Mouse (Mus musculus) MEL (cell line): ENCODE measurements at regions not wholly inside any gene's neighbourhood (a gene's known extent, or its start where the extent isn't known, plus 50 kb on each side); places are given as distances from the start of the nearest gene placed in this dataset.

Experiments used
- CHD2 ChIP-seq: IDR thresholded peaks from 2 replicates; pipeline ENCODE4 v1.6.1; 2011; ENCODE audit warnings: low read length, improper control_type of control experiment
- CTCF ChIP-seq, 3 experiments: IDR thresholded peaks in 2 of 3; conservative IDR thresholded peaks in 1 of 3; 2 replicates each; pipeline ENCODE4 v1.5.1; 2011 to 2012; ENCODE audit warnings: low read length in 3 of 3, low read depth in 2 of 3, mild to moderate bottlenecking in 2 of 3, improper control_type of control experiment in 1 of 3, inconsistent platforms in 1 of 3, mixed read lengths in 1 of 3, moderate library complexity in 1 of 3; ENCODE audit not compliant: control insufficient read depth in 1 of 3, insufficient read depth in 1 of 3, poor library complexity in 1 of 3, severe bottlenecking in 1 of 3
- GABPA ChIP-seq: IDR thresholded peaks from 2 replicates; pipeline ENCODE4 v1.6.1; 2012; ENCODE audit warnings: low read depth, mild to moderate bottlenecking, inconsistent platforms, low read length, improper control_type of control experiment, moderate library complexity
- KAT2A ChIP-seq: conservative IDR thresholded peaks from 2 replicates; pipeline ENCODE4 v1.6.1; 2012; ENCODE audit warnings: low read depth, low read length, improper control_type of control experiment, inconsistent platforms
- MAFK ChIP-seq: IDR thresholded peaks from 2 replicates; pipeline ENCODE4 v1.6.1; 2011; ENCODE audit warnings: low read depth, mild to moderate bottlenecking, low read length, improper control_type of control experiment, borderline replicate concordance
- MEF2A ChIP-seq: IDR thresholded peaks from 2 replicates; pipeline ENCODE4 v1.6.1; 2014; ENCODE audit warnings: low read depth, mild to moderate bottlenecking, inconsistent platforms, low read length, improper control_type of control experiment; ENCODE audit not compliant: poor library complexity, insufficient replicate concordance, severe bottlenecking; ENCODE audit errors: extremely low read depth
- POLR2AphosphoS2 ChIP-seq: IDR thresholded peaks from 2 replicates; pipeline ENCODE4 v1.6.1; 2011; ENCODE audit warnings: low read length, improper control_type of control experiment
- SIN3A ChIP-seq: IDR thresholded peaks from 2 replicates; pipeline ENCODE4 v1.6.1; 2012; ENCODE audit warnings: low read length, improper control_type of control experiment, inconsistent platforms
- TCF12 ChIP-seq: IDR thresholded peaks from 2 replicates; pipeline ENCODE4 v1.6.1; 2014; ENCODE audit warnings: low read depth, mild to moderate bottlenecking, inconsistent platforms, low read length, improper control_type of control experiment, moderate library complexity
- ZMIZ1 ChIP-seq: IDR thresholded peaks from 2 replicates; pipeline ENCODE4 v1.6.1; 2012; ENCODE audit warnings: low read depth, mild to moderate bottlenecking, inconsistent platforms, low read length, improper control_type of control experiment, moderate library complexity

DNA sequence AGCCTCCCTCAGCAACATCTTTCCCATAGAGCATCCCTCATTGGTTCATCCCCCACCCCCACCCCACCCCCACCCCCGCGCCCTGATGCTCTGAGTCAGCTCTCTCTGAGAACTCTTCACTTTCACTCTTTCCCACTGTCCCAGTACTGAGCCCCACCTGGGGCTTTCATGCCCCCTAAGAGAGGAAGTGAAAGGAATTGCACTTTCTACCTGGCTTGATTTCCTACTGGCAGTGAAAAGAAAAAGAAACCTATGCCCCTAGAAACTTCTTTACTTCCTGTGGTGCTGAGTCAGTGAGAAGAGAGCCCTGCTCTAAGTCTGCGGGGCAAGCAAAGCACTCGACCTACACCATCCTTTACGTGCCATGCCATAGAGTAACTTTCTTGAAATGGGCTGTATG, 616.1 kb upstream of the A1bg start:
- TF ChIP-seq CTCF (IDR thresholded peaks at IDR 0.05 in 2 of 3, conservative IDR thresholded peaks at IDR 0.05 in 1 of 3; ENCODE audit: control insufficient read depth in 1 of 3, insufficient read depth in 1 of 3, low read depth in 2 of 3, low read length in 3 of 3, poor library complexity in 1 of 3, severe bottlenecking in 1 of 3), result no peak
- TF ChIP-seq ZMIZ1, result no peak
- no peak for TF ChIP-seq MEF2A
- no peak for TF ChIP-seq SIN3A
- no peak for TF ChIP-seq KAT2A
- TF ChIP-seq TCF12, result no peak
- no peak for TF ChIP-seq POLR2AphosphoS2
- TF ChIP-seq GABPA, result no peak
- TF ChIP-seq MAFK, result no peak
- TF ChIP-seq CHD2, result no peak
